Mouse (Mus musculus) mouse embryonic stem cell (cell line): ENCODE results near the gene Gnai2.

ENCODE experiments used
- in situ Hi-C, 2 experiments: fragments of 300-500 bp; cut with MboI; formaldehyde crosslinking; loops; 1 replicate in 1 of 2; 3 replicates in 1 of 2; pipeline ENCODE4 v1.14.3; 2019 to 2020; ENCODE audit warnings: low sequenced_read_pairs in 2 of 2, low pct_unique_long_range_greater_than_20kb in 1 of 2, mixed read lengths in 1 of 2; ENCODE audit not compliant: unreplicated experiment in 1 of 2

Gnai2 gene

DNA sequence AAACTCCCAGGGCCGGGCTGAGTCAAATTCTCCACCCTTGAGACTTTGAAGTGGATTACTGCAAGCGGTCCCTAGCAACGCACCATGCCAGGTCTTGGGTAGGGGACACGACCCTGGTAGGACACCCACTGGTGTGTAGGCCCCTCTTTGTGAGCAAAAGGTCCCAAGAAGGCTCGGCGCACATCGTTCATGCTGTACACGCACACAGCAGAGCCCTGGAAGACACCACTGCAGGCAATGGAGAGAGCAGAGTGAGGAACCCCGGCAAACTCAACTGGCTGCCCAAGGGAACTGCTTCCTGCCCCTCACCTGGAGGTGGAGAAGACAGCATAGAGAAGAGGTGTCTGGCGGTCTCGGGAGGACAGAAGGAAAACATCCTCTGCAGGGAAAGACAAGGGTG lies 33.9 kb downstream of the Gnai2 start:
- in situ Hi-C loops, result loop anchor here in 1 of 2 experiments (5.0 kb wide), 1 partner anchor 76 kb away; the partner anchor contains the start of gene Gnat1

DNA sequence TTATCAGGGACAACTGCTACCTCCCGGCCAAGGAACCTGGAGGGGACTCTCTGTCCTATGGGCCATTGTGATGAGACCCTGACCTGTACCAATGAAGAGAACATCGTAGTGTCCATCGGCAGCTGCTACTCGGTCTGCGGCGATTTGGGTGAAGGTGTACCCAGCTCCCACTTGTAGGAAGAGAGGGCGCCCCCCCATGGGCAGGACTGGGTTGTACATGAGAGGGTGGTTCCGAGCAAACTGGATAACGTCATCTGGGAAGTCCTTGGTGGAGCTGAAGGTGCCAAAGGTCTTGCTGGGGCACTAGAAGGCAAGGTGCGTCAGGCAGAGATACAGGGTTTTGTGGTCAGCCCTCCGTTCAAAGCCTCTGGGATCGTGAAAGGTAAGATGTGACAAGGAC lies 34.4 kb downstream of the Gnai2 start:
- in situ Hi-C loops, result loop anchor here in 1 of 2 experiments (5.0 kb wide), 1 partner anchor 77 kb away; the partner anchor contains the start of gene Gnat1

DNA sequence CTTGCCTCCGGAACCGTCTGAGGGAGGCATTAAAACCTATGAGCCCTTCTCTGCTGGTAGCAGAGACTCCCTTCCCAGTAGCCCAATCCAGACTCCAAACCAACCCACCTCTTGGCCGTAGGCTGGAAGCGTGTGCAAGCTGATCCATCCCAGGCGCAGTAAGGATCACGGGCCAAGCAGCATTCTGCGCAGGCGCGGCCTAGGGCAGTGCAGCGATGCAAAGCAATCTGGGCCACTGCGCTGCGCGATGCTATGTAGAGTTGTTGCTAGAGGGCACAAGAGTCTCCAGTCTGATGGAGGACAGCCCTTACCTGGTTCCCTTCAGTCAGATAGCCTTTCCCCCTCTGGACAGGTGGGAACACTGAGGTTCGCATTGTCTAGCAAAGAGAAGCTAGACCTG lies 35.3 kb downstream of the Gnai2 start:
- in situ Hi-C loops, result loop anchor here in 1 of 2 experiments (5.0 kb wide), 1 partner anchor 77 kb away; the partner anchor contains the start of gene Gnat1

DNA sequence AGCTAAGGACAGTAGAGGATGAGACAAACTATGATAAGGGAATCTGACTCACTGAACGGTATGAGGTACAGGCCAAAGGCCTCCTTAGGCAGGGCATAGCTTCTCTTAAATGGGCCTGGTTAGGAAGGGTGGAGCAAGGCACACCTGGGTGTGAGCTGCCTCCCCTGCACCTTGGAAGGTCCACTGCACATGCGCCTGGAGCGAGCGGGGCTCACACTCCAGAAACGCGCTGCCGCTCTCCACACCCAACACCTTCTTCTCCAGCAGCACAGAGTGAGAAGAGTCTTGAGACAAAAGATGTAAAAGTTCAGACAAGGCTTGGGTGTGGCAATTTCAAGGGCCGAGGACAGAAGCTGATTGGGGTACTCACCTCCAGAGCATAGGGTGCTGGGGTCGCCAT lies 35.7 kb downstream of the Gnai2 start:
- in situ Hi-C loops, result no loop called here

GRCm38 (mm10) chr9:107598385-107598784 lies 36.8 kb downstream of the Gnai2 start:
- in situ Hi-C loops, result no loop called here

GRCm38 (mm10) chr9:107596619-107597569 lies 38.3 kb downstream of the Gnai2 start:
- in situ Hi-C loops, result no loop called here

DNA sequence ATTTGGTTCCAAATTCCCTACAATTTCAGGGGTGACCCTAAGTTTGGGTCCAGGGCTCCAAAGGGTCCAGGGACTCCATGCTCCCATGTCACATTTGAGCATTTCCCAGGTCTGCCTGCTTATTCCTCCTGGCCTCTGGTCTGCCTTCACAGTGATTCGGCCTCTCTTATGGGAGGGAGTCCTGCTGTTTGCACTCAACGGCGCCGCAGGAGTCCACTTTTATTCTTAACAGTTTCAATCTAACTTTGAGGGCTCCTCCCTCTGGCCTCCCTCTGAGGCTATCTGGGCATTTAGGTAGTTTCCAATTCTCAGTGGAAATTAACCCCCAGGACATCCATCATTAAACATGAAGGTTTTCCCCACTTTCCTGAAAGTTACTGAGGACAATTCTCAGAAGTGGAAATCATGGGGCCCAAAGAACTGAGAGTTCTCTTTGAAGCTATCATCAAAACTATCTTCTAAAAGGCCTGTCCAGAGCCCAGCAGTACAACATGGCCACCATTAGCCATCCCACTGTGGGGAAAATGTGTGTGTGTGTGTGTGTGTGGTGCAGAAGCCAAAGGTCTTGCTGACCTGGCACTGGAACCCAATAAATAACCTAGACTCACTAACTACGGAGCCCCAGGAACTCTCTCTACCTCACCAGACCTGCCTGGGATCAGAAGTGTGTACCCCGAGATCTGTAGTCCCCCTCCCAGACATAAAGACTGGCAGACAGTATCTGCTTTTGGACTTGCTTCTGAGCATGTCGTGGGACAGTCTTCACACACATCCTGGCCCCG lies 40.7 kb downstream of the Gnai2 start:
- in situ Hi-C loops, result no loop called here

GRCm38 (mm10) chr9:107593101-107593976 lies 41.8 kb downstream of the Gnai2 start:
- in situ Hi-C loops, result no loop called here

GRCm38 (mm10) chr9:107590773-107591060 lies 44.5 kb downstream of the Gnai2 start:
- in situ Hi-C loops, result no loop called here

- in situ Hi-C loops, result no loop called here
Measured at GRCm38 (mm10) chr9:107590058-107590772, 45.0 kb downstream of the Gnai2 start.

GRCm38 (mm10) chr9:107587833-107588639 lies 47.1 kb downstream of the Gnai2 start:
- in situ Hi-C loops, result no loop called here

GRCm38 (mm10) chr9:107586974-107587832 lies 48.0 kb downstream of the Gnai2 start, which contains the start of gene Ifrd2:
Ifrd2 (plus strand) TSS chr9:107587642.
- in situ Hi-C loops, result no loop called here

GRCm38 (mm10) chr9:107586504-107586903 lies 48.7 kb downstream of the Gnai2 start:
- in situ Hi-C loops, result no loop called here

DNA sequence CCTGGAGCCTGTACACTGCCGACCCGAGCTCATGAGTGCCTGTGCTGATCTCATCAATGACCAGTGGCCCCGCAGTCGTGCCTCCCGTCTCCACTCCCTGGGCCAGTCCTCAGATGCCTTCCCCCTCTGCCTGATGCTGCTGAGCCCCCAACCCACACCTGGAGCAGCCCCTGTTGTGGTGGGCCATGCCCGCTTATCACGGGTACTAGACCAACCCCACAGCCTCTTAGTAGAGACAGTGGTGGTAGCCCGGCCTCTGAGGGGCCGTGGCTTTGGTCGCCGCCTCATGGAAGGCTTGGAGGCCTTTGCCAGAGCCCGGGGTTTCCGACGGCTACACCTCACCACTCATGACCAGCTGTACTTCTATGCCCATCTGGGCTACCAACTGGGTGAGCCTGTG lies 52.0 kb downstream of the Gnai2 start:
- in situ Hi-C loops, result no loop called here

DNA sequence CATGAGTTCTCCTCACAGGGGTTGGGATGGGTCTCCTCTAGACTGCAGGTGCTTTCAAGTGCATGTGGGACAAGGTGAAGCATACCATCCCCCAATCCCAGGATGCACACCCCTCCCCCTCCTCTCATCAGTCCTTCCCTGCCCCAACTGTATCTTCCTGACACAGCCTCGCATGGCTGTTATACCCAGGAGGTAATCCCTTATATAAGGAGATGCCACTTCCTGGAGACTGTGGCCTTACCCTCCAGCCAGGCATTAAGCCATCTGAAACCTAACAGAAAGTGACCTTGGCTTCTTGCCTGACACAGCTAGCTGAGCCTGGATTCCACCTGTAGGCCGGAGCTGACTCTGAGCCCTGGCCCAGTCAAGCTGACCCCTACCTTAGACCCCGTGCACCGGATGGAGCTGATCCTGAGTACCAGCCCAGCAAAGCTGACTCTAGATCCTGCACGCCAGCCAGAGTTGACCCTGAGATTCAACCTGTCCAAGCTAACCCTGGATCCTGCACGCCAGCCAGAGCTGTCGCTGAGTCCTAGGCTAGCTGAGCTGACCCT lies 52.6 kb downstream of the Gnai2 start:
- in situ Hi-C loops, result no loop called here

DNA sequence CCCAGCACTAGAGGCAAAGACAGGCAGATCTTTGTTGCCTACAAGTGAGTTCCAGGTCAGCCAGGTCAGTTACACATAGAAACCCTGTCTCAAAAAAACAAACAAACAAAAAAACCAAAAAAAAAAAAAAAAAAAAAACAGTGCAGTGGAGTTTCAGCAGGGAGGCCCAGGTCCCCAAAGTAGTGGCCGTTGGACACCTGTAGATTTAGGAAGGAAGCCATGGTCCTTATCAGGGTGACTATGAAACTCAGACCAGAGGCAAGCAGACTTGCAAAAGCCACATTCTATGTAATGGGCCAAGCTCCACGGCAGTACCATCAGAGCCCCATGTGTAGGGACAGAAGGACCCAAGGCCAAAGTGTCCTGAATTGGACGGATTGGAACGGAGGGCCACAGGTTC lies 53.6 kb downstream of the Gnai2 start:
- in situ Hi-C loops, result no loop called here
